Mouse (Mus musculus) frontal cortex, postnatal 36 days (tissue): ENCODE measurements at regions not wholly inside any gene's neighbourhood (a gene's known extent, or its start where the extent isn't known, plus 50 kb on each side); places are given as distances from the start of the nearest gene placed in this dataset.
A peak's percentile ranks its signal among the peaks of the same experiment; 100 is the strongest.

ENCODE experiments used
- DNase-seq, 2 experiments: peaks; one replicate each; pipeline ENCODE4 v3.0.0; 2022; ENCODE audit warnings: low spot score in 2 of 2

GRCm38 (mm10) chr13:99057696-99058095, 73.3 kb upstream of the 1700024P04Rik start:
- no peak for DNase-seq

GRCm38 (mm10) chr13:99057293-99057588, 72.9 kb upstream of the 1700024P04Rik start:
- no peak for DNase-seq

- DNase-seq = no peak
These were observed 72.3 kb upstream of the 1700024P04Rik start for GRCm38 (mm10) chr13:99056432-99057292.

- peak; percentile 55 to 60 for DNase-seq
These were observed 71.4 kb upstream of the 1700024P04Rik start for GRCm38 (mm10) chr13:99055609-99056321.

GRCm38 (mm10) chr13:99052076-99052475, 67.7 kb upstream of the 1700024P04Rik start:
- no peak for DNase-seq

GRCm38 (mm10) chr13:99049699-99050098, 65.3 kb upstream of the 1700024P04Rik start:
- DNase-seq = no peak

GRCm38 (mm10) chr13:99048651-99049100, 64.3 kb upstream of the 1700024P04Rik start:
- DNase-seq = no peak

- no peak for DNase-seq
These were observed 62.9 kb upstream of the 1700024P04Rik start for GRCm38 (mm10) chr13:99047219-99047618.

- DNase-seq = no peak
These were observed 62.4 kb upstream of the 1700024P04Rik start for GRCm38 (mm10) chr13:99046737-99047136.

- no peak for DNase-seq
These were observed 57.7 kb upstream of the 1700024P04Rik start for GRCm38 (mm10) chr13:99042086-99042485.

- DNase-seq = no peak
These were observed 56.9 kb upstream of the 1700024P04Rik start for GRCm38 (mm10) chr13:99041256-99041655.

GRCm38 (mm10) chr13:99040846-99041245, 56.5 kb upstream of the 1700024P04Rik start:
- DNase-seq = peak; percentile 60 to 70

GRCm38 (mm10) chr13:99040171-99040570, 55.8 kb upstream of the 1700024P04Rik start:
- no peak for DNase-seq

GRCm38 (mm10) chr13:99039063-99039385, 54.7 kb upstream of the 1700024P04Rik start:
- DNase-seq = no peak

- no peak for DNase-seq
These were observed 54.1 kb upstream of the 1700024P04Rik start for GRCm38 (mm10) chr13:99038198-99039062.

- no peak for DNase-seq
These were observed 52.8 kb upstream of the 1700024P04Rik start for GRCm38 (mm10) chr13:99037131-99037530.
